Mouse (Mus musculus): ENCODE results near the gene Inka1.
A peak's percentile ranks its signal among the peaks of the same experiment; 100 is the strongest.

The Inka1 gene

GRCm38 (mm10) chr9:107950460-107951355 lies 35.0 kb downstream of the Inka1 start:
- peak; percentile 89 for DNase-seq

- DNase-seq, result no peak
Measured at GRCm38 (mm10) chr9:107949922-107950235, 35.8 kb downstream of the Inka1 start, which contains the start of gene Traip. Gene Traip (plus strand): TSS chr9:107950136.

- DNase-seq, result no peak
Measured at GRCm38 (mm10) chr9:107949184-107949921, 36.3 kb downstream of the Inka1 start.

DNA sequence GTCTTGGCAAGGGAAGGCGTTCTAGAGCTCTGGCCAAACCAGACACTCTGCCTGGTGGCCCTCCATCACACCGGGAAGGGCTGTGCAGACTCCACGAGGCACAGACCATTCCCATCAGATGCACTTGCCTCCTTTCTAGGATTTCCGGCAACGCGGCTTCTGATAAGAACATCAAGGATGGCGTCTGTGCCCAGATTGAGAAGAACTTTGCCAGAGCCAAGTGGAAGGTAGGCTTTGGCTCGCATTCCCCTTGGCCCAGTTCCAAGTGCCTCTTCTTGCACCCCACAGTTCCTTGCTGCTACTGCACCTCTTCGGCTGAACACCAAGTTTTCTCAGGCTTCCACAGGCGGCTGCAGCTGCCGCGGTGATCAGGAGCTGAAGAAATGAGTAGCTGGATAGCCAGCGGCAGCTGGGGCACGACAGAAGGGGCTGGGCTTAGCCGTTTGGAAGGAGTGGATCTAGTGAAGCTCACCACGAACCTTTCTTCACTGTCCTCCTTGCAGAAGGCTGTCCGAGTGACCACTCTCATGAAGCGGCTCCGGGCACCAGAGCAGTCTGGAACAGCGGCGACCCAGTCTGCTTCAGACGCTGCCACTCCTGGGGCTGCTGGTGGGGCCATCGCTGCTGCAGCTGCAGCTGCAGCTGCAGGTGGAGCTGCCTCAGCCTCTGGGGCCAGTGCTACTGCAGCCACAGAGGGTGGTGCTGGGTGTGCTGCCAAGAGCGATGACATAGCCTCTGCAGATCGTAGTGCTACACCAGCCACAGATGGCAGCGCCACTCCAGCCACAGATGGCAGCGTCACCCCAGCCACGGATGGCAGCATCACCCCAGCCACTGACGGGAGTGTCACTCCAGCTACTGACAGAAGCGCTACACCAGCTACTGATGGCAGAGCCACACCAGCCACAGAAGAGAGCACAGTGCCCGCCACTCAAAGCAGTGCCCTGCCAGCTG lies 38.2 kb downstream of the Inka1 start:
- DNase-seq, result peak; percentile 62

DNA sequence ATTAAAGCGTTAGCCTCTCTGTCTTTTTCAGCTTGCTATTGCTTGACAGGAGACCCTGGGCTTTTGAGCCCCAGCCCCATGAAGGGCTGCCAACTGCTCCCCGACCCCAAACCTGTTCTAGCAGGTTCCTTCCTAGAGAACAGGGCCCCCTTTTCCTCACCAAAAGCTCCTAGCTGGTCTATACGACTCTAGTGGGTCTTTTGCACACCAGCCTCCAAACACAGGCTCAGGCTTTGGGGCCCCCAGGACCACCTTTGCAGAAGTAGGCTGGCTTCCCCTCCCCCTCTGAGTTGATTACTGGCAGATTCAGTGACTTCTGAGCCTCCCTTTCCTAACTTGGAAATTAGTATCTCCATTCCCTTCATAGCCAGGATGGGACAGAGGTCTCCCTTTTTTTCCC lies 48.8 kb downstream of the Inka1 start:
- DNase-seq, result no peak

GRCm38 (mm10) chr9:107936215-107936822 lies 49.4 kb downstream of the Inka1 start:
- no peak for DNase-seq

DNA sequence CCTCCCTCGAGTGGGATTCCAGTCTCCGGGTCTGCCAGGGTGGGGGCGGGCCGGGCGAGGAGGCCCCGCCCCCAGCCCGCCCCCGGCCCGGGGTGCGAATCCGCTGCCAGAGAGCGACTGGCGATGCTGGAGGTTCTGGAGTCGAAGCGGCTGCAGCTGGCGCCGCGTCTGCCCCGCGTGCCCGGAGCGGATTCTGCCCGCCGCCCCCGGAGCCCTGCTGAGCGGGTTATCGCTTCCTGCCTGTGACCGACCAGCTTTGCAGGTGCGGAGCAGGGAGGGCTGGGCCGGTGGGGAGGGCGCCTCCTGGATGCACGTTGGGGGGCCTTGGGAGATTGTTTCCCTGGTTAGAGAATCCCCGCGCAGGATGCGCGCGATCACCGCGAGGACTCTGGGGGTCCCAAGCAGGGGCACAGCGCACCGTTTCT lies 49.9 kb downstream of the Inka1 start:
- no peak for DNase-seq

DNA sequence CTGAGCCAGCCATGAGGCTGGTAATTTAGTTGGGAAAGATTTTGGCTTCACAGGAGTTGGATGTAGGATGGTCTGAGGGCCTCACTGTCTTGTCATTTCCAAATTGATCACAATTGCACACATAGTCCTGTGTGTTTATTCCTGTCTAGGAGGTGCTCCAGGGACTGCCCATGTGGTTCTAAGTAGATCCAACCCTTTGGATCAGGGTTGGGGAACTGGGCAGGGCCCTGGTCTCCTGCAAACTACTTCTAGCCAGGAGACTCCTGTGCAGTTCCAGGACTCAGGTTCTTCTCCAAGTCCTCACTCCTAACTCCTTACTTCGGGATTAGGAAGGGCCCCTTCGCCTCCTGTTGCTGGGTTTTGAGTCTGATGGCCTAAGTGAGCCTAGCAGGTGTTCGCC lies 50.3 kb downstream of the Inka1 start, which contains the start of gene Camkv:
Gene Camkv (plus strand): TSS at position 301 of the 400 bp plus-strand sequence.
- DNase-seq, result no peak
